Mouse (Mus musculus) limb, embryonic 14.5 days (tissue): ENCODE measurements around the gene Cdk1. TPM values are rescaled to one million over a fixed set of nuclear protein-coding genes. Genes with fewer than 3 reads are reported as not detected.

Experiments used
- ATAC-seq: fragments of 200-750 bp; cut with Nextera tagmentation; 2 replicates; pipeline ENCODE4 v1.8.0; 2017; ENCODE audit warnings: low read depth, moderate number of reproducible peaks, moderate TSS enrichment; ENCODE audit not compliant: low FRiP score
- DNase-seq: peaks from one replicate; pipeline ENCODE4 v3.0.0-alpha.2; 2015; ENCODE audit warnings: low spot score
- H3K27ac ChIP-seq: fragments of 300-500 bp; sonication (generic); replicated peaks from 2 replicates; pipeline ENCODE4 v1.5.1; 2014; ENCODE audit warnings: low read depth, mild to moderate bottlenecking, low read length, moderate library complexity, mixed read lengths
- H3K27me3 ChIP-seq: fragments of 300-500 bp; sonication (generic); 2 replicates; pipeline ENCODE4 v1.6.1; 2014; ENCODE audit warnings: low read length, mixed read lengths; ENCODE audit not compliant: control insufficient read depth, insufficient read depth
- H3K36me3 ChIP-seq: fragments of 300-500 bp; sonication (generic); 2 replicates; pipeline ENCODE4 v1.6.1; 2014; ENCODE audit warnings: mild to moderate bottlenecking, low read length, moderate library complexity, mixed read lengths; ENCODE audit not compliant: control insufficient read depth, insufficient read depth
- H3K4me1 ChIP-seq: fragments of 300-500 bp; sonication (generic); 2 replicates; pipeline ENCODE4 v1.6.1; 2014; ENCODE audit warnings: antibody characterized with exemption, low read length, mixed read lengths; ENCODE audit not compliant: control insufficient read depth, insufficient read depth
- H3K4me2 ChIP-seq: fragments of 300-500 bp; sonication (generic); replicated peaks from 2 replicates; pipeline ENCODE4 v1.6.1; 2014; ENCODE audit warnings: low read depth, mild to moderate bottlenecking, low read length, moderate library complexity; ENCODE audit not compliant: severe bottlenecking
- H3K4me3 ChIP-seq: fragments of 300-500 bp; sonication (generic); replicated peaks from 2 replicates; pipeline ENCODE4 v1.5.1; 2014; ENCODE audit warnings: low read length
- H3K9ac ChIP-seq: fragments of 300-500 bp; sonication (generic); 2 replicates; pipeline ENCODE4 v1.6.1; 2014; ENCODE audit warnings: mild to moderate bottlenecking, low read depth, low read length, moderate library complexity; ENCODE audit not compliant: severe bottlenecking
- H3K9me3 ChIP-seq: fragments of 300-500 bp; sonication (generic); 2 replicates; pipeline ENCODE4 v1.6.1; 2016; ENCODE audit warnings: low read length; ENCODE audit not compliant: control insufficient read depth
- POLR2A ChIP-seq: fragments of 200-500 bp; IDR thresholded peaks from 2 replicates; pipeline ENCODE4 v1.8.0; 2012; ENCODE audit warnings: inconsistent platforms, mild to moderate bottlenecking, moderate library complexity, borderline replicate concordance; ENCODE audit not compliant: insufficient read depth, insufficient read length; ENCODE audit errors: extremely low read depth
- WGBS: fragments of 180-500 bp; shearing (Covaris S2); extraction: QIAGEN DNeasy Blood & Tissue Kit; methylation state at CpG from one replicate; pipeline ENCODE4 v1.1.7; 2014; 5-methylcytosine and 5-hydroxymethylcytosine counted together
- polyA plus RNA-seq, 2 experiments: library from polyadenylated mRNA; depleted of rRNA in 1 of 2; stranded (reverse) in 1 of 2; unstranded in 1 of 2; fragments of >200 nt; fragmentation: Nextera tagmentation in 1 of 2; extraction: Ambion mirVana in 1 of 2; gene quantifications; 2 replicates each; pipeline versions ENCODE4 v1.2.1 to v1.2.3; 2012 to 2014

Gene Cdk1
- 339 and 379 TPM in 2 replicates for polyA plus RNA-seq (2012; rRNA removed)
- 408 and 419 TPM in 2 replicates for polyA plus RNA-seq (2014; fragmentation: Nextera tagmentation; extraction: Ambion mirVana)

GRCm38 (mm10) chr10:69352212-69353085, at the start of gene Cdk1:
Gene Cdk1 (minus strand): TSS chr10:69352938.
- 0% methylated on average over 46 of the region's 51 CpGs for WGBS
- DNase-seq = peak; percentile 99
- peaks cover 28% of the 10 kb centered on the region for H3K36me3 ChIP-seq
- no peaks in the 10 kb centered on the region for H3K9me3 ChIP-seq
- no peaks in the 10 kb centered on the region for H3K27me3 ChIP-seq
- H3K4me1 ChIP-seq = peaks cover 33% of the 10 kb centered on the region
- ATAC-seq = peak; percentile 96
- H3K27ac ChIP-seq = peak within 1 kb of the TSS; percentile 90
- H3K9ac ChIP-seq = peak within 1 kb of the TSS; percentile 78
- H3K4me2 ChIP-seq = peak within 1 kb of the TSS; percentile 75
- peak within 1 kb of the TSS; percentile 69 for H3K4me3 ChIP-seq
- TF ChIP-seq POLR2A = peak; percentile 83; the same call in 1 of the 2 replicates

DNA sequence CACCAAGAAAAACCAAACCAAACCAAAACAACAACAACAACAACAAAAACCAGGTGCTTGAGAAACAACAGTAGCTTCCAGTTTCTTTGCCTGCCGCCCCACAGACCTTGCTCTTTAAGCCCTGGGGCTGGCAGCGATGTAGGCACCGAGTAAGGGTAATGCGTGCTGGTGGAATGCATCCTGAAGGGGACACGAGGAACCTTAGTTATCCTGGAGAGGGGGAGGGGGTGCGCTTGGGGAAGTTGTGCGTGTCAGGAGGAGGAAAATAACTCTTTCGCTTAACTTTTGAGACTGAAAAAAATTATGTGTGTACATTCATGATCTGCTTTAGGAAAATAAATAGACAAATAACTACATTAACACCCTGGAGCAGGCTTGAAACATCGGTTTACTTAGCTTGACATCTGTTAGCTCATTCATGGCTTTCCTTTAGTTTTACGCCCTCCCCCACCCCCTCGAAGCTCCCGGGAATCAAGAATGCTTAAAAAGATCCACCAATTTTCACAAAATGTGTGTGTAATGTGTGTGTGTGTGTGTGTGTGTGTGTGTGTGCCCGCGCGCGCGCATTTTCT, 47.2 kb upstream of the Cdk1 start:
- 3% methylated on average over 17 of the region's 17 CpGs for WGBS
- peak overlapping the region; percentile 100 for H3K4me2 ChIP-seq
- H3K27ac ChIP-seq = no peak overlapping the region
- ATAC-seq (no peak), DNase-seq (no peak)
- H3K9me3 ChIP-seq = no peaks in the 10 kb centered on the region
- peak overlapping the region; percentile 47 for H3K4me3 ChIP-seq
- H3K36me3 ChIP-seq = no peaks in the 10 kb centered on the region
- no peak for TF ChIP-seq POLR2A
- peaks cover 3% of the 10 kb centered on the region; the same call in 1 of the 2 replicates for H3K4me1 ChIP-seq
- peak overlapping the region; percentile 57 for H3K9ac ChIP-seq
- H3K27me3 ChIP-seq = peaks cover 45% of the 10 kb centered on the region

- Histone ChIP-seq H3K9me3 (no peaks in the 10 kb centered on the region), H3K4me2 (peak within 1 kb of the TSS; percentile 100), H3K27me3 (peaks cover 45% of the 10 kb centered on the region), H3K27ac (no peak within 1 kb of the TSS), H3K4me1 (peaks cover 3% of the 10 kb centered on the region; the same call in 1 of the 2 replicates), H3K36me3 (no peaks in the 10 kb centered on the region), H3K9ac (peak within 1 kb of the TSS; percentile 57), H3K4me3 (peak within 1 kb of the TSS; percentile 47)
- TF ChIP-seq POLR2A = no peak
- peak; percentile 25 for DNase-seq
- WGBS = 1% methylated on average over 57 of the region's 77 CpGs
- peak; percentile 55 for ATAC-seq
Measured at GRCm38 (mm10) chr10:69398763-69399590, 46.2 kb upstream of the Cdk1 start, which contains the start of gene Ank3. Gene Ank3 (plus strand): TSS chr10:69398773.

GRCm38 (mm10) chr10:69398197-69398762, 45.5 kb upstream of the Cdk1 start:
- Histone ChIP-seq H3K4me2 (peak overlapping the region; percentile 100), H3K9me3 (no peaks in the 10 kb centered on the region), H3K4me3 (peak overlapping the region; percentile 47), H3K36me3 (no peaks in the 10 kb centered on the region), H3K27ac (no peak overlapping the region), H3K4me1 (peaks cover 3% of the 10 kb centered on the region; the same call in 1 of the 2 replicates), H3K9ac (peak overlapping the region; percentile 57), H3K27me3 (peaks cover 45% of the 10 kb centered on the region)
- ATAC-seq = no peak; the same call in 1 of the 2 replicates
- DNase-seq = peak; percentile 8
- 2% methylated on average over 26 of the region's 26 CpGs for WGBS
- no peak for TF ChIP-seq POLR2A
